9 mouse cellular contexts compared by ENCODE assay signal in the genomic region with DNA sequence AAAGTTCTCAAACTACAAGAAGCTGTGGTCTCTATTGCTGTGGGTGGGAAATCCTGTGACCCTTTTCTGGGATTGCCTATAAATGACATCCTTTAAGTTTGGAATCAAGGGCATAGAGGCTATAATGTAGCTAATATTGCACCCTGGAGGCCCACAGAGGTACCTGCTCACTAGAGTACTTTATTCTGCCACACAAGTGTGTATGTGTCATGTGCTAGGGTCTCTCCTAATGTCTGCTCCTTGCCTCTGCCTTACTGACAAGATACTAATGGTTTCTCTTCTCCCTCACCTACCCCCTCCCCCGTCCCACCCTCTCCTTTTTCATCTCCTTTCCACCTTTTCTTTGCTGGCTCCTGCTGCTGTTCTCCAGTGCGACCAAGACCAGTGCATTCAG.
DNase-seq lines count a peak whose midpoint lies in the region; ATAC-seq and TF ChIP-seq lines count a peak whose summit lies in the region.
"Had no signal": no experiment of that assay in that cellular context is flagged by ENCODE, and none has a peak within 500 bp of the region (broad histone marks: within the 10 kb centered on the region; RNA-seq: fewer than 3 reads in every experiment).

No protein-coding gene starts in this region.

- H3K36me3 ChIP-seq in lung, embryonic 14.5 days (ENCODE audit: insufficient read depth), result no peaks in the 10 kb centered on the region
- H3K36me3 ChIP-seq in forebrain, embryonic 15.5 days, result no peaks in the 10 kb centered on the region
- H3K36me3 ChIP-seq in limb, embryonic 12.5 days, result no peaks in the 10 kb centered on the region
- no peaks in the 10 kb centered on the region for H3K36me3 ChIP-seq in stomach, embryonic 14.5 days (ENCODE audit: control insufficient read depth, insufficient read depth, low read length)

- no peak for DNase-seq in lung, embryonic 14.5 days
- DNase-seq in lung, postnatal 4 days, result no peak
- DNase-seq in spleen, postnatal 4 days (ENCODE audit: low spot score in 2 of 2), result no peak
- DNase-seq in right cerebral cortex, postnatal 36 days (ENCODE audit: low spot score in 2 of 2), result no peak
- no peak for DNase-seq in urinary bladder, postnatal 14 days (ENCODE audit: low spot score)

- H3K27me3 ChIP-seq in lung, embryonic 14.5 days (ENCODE audit: insufficient read depth, low read length), result no peaks in the 10 kb centered on the region
- peaks cover 5% of the 10 kb centered on the region; the same call in 1 of the 2 replicates for H3K27me3 ChIP-seq in forebrain, embryonic 15.5 days
- peaks cover 7% of the 10 kb centered on the region; the same call in 1 of the 2 replicates for H3K27me3 ChIP-seq in limb, embryonic 12.5 days
- H3K27me3 ChIP-seq in stomach, embryonic 14.5 days (ENCODE audit: control insufficient read depth, insufficient read depth, low read length), result no peaks in the 10 kb centered on the region

- 34% methylated on average over 2 of the region's 2 CpGs for WGBS in lung, embryonic 14.5 days
- WGBS in forebrain, embryonic 15.5 days, result 34% methylated on average over 2 of the region's 2 CpGs
- 21% methylated on average over 2 of the region's 2 CpGs for WGBS in limb, embryonic 12.5 days
- 39% methylated on average over 2 of the region's 2 CpGs for WGBS in stomach, embryonic 14.5 days

- 0 out of 2 replicates have a peak, but pooled peaks have one; percentile 13 for TF ChIP-seq CTCF in lung, embryonic 14.5 days (IDR thresholded peaks at IDR 0.05; ENCODE audit: low read depth)

- H3K4me3 ChIP-seq in lung, embryonic 14.5 days (ENCODE audit: low read depth, low read length), result peak overlapping the region; percentile 37; the same call in 1 of the 2 replicates
- peak overlapping the region; percentile 46 for H3K4me3 ChIP-seq in forebrain, embryonic 15.5 days
- peak overlapping the region; percentile 46 for H3K4me3 ChIP-seq in limb, embryonic 12.5 days (replicated peaks)
- peak overlapping the region; percentile 32; the same call in 1 of the 2 replicates for H3K4me3 ChIP-seq in stomach, embryonic 14.5 days (ENCODE audit: low read depth, low read length)

- H3K4me1 ChIP-seq in lung, embryonic 14.5 days (ENCODE audit: insufficient read depth), result no peaks in the 10 kb centered on the region
- H3K4me1 ChIP-seq in forebrain, embryonic 15.5 days, result peaks cover 12% of the 10 kb centered on the region
- H3K4me1 ChIP-seq in limb, embryonic 12.5 days (replicated peaks), result peaks cover 5% of the 10 kb centered on the region; the same call in 1 of the 2 replicates
- 0 out of 2 replicates have a peak, but pooled peaks cover 3% of the 10 kb centered on the region for H3K4me1 ChIP-seq in stomach, embryonic 14.5 days (ENCODE audit: control insufficient read depth, insufficient read depth, low read length)

- no peaks in the 10 kb centered on the region for H3K9me3 ChIP-seq in lung, embryonic 14.5 days (ENCODE audit: low read depth, low read length)
- no peaks in the 10 kb centered on the region for H3K9me3 ChIP-seq in forebrain, embryonic 15.5 days
- no peaks in the 10 kb centered on the region for H3K9me3 ChIP-seq in limb, embryonic 12.5 days
- no peaks in the 10 kb centered on the region for H3K9me3 ChIP-seq in stomach, embryonic 14.5 days (ENCODE audit: control insufficient read depth, low read depth, low read length)

- no peak overlapping the region for H3K9ac ChIP-seq in lung, embryonic 14.5 days
- H3K9ac ChIP-seq in forebrain, embryonic 15.5 days (replicated peaks), result peak overlapping the region; percentile 58; the same call in 1 of the 2 replicates
- peak overlapping the region; percentile 47 for H3K9ac ChIP-seq in limb, embryonic 12.5 days (replicated peaks)
- no peak overlapping the region for H3K9ac ChIP-seq in stomach, embryonic 14.5 days (replicated peaks; ENCODE audit: low read depth, low read length)

- H3K4me2 ChIP-seq in lung, embryonic 14.5 days, result peak overlapping the region; percentile 75
- peak overlapping the region; percentile 83 for H3K4me2 ChIP-seq in forebrain, embryonic 15.5 days (replicated peaks)
- peak overlapping the region; percentile 76 for H3K4me2 ChIP-seq in limb, embryonic 12.5 days
- H3K4me2 ChIP-seq in stomach, embryonic 14.5 days (replicated peaks; ENCODE audit: low read depth, low read length), result peak overlapping the region; percentile 60

- no peak overlapping the region for H3K27ac ChIP-seq in lung, embryonic 14.5 days (ENCODE audit: low read depth)
- peak overlapping the region; percentile 42; the same call in 1 of the 2 replicates for H3K27ac ChIP-seq in forebrain, embryonic 15.5 days (replicated peaks)
- no peak overlapping the region for H3K27ac ChIP-seq in limb, embryonic 12.5 days
- H3K27ac ChIP-seq in stomach, embryonic 14.5 days (ENCODE audit: low read length), result no peak overlapping the region
- H3K27ac ChIP-seq: macrophage had no signal

- peak; percentile 32; the same call in 1 of the 2 replicates for ATAC-seq in lung, embryonic 14.5 days (ENCODE audit: insufficient read depth)
- peak; percentile 33; the same call in 1 of the 2 replicates for ATAC-seq in forebrain, embryonic 15.5 days (replicated peaks)
- no peak for ATAC-seq in limb, embryonic 12.5 days (ENCODE audit: insufficient number of reproducible peaks, insufficient read depth, low FRiP score, low TSS enrichment, low read depth)
- 0 out of 2 replicates have a peak, but pooled peaks have one; percentile 25 for ATAC-seq in stomach, embryonic 14.5 days (ENCODE audit: insufficient number of reproducible peaks, insufficient read depth, low FRiP score, low read depth)

Comparison
In these comparisons a context has a peak if more than half of its experiments do, and no peak if none do; other contexts are left out.
1. H3K9ac ChIP-seq: peak in forebrain, embryonic 15.5 days (single experiment) and limb, embryonic 12.5 days (single experiment); none in lung, embryonic 14.5 days (single experiment) and stomach, embryonic 14.5 days (single experiment).
2. Peak in every context shown above with its lines, with median percentiles within 50 percentile points of each other: H3K4me2 ChIP-seq and H3K4me3 ChIP-seq.